Mouse (Mus musculus): ENCODE results near the gene Fgfr2. TPM values are rescaled to one million over a fixed set of nuclear protein-coding genes. Genes with fewer than 3 reads are reported as not detected.
A peak's percentile ranks its signal among the peaks of the same experiment; 100 is the strongest.

Gene Fgfr2
- total RNA-seq, 2 experiments from 2014 or later: 1.7 to 3.7 TPM

GRCm38 (mm10) chr7:131927288-131928050, 1195.7 kb downstream of the Fgfr2 start:
- no peak for ATAC-seq (replicated peaks; ENCODE audit: low FRiP score, poor library complexity, severe bottlenecking)

- no peak for ATAC-seq (replicated peaks; ENCODE audit: low FRiP score, poor library complexity, severe bottlenecking)
Observed at GRCm38 (mm10) chr7:131917384-131917783, 1205.8 kb downstream of the Fgfr2 start.

- ATAC-seq (replicated peaks; ENCODE audit: low FRiP score, poor library complexity, severe bottlenecking): no peak
Observed at GRCm38 (mm10) chr7:131909611-131910010, 1213.5 kb downstream of the Fgfr2 start.

- ATAC-seq (replicated peaks; ENCODE audit: low FRiP score, poor library complexity, severe bottlenecking): no peak
Observed at GRCm38 (mm10) chr7:131906499-131907190, 1216.5 kb downstream of the Fgfr2 start.

- no peak for ATAC-seq (replicated peaks; ENCODE audit: low FRiP score, poor library complexity, severe bottlenecking)
Observed at GRCm38 (mm10) chr7:131899356-131899755, 1223.8 kb downstream of the Fgfr2 start.

- no peak for ATAC-seq (replicated peaks; ENCODE audit: low FRiP score, poor library complexity, severe bottlenecking)
Observed at GRCm38 (mm10) chr7:131897282-131897681, 1225.9 kb downstream of the Fgfr2 start.

GRCm38 (mm10) chr7:131882824-131883223, 1240.3 kb downstream of the Fgfr2 start:
- no peak for ATAC-seq (replicated peaks; ENCODE audit: low FRiP score, poor library complexity, severe bottlenecking)

GRCm38 (mm10) chr7:131881876-131882615, 1241.1 kb downstream of the Fgfr2 start:
- ATAC-seq (replicated peaks; ENCODE audit: low FRiP score, poor library complexity, severe bottlenecking): peak; percentile 56; the same call in 1 of the 2 replicates

- no peak for ATAC-seq (replicated peaks; ENCODE audit: low FRiP score, poor library complexity, severe bottlenecking)
Observed at GRCm38 (mm10) chr7:131880150-131880549, 1243.0 kb downstream of the Fgfr2 start.

- no peak for ATAC-seq (replicated peaks; ENCODE audit: low FRiP score, poor library complexity, severe bottlenecking)
Observed at GRCm38 (mm10) chr7:131878846-131879245, 1244.3 kb downstream of the Fgfr2 start.

- ATAC-seq (replicated peaks; ENCODE audit: low FRiP score, poor library complexity, severe bottlenecking): no peak
Observed at GRCm38 (mm10) chr7:131861157-131861556, 1262.0 kb downstream of the Fgfr2 start.

- no peak for ATAC-seq (replicated peaks; ENCODE audit: low FRiP score, poor library complexity, severe bottlenecking)
Observed at GRCm38 (mm10) chr7:131855641-131856040, 1267.5 kb downstream of the Fgfr2 start.

- ATAC-seq (replicated peaks; ENCODE audit: low FRiP score, poor library complexity, severe bottlenecking): no peak
Observed at GRCm38 (mm10) chr7:131850579-131850978, 1272.6 kb downstream of the Fgfr2 start.

- no peak for ATAC-seq (replicated peaks; ENCODE audit: low FRiP score, poor library complexity, severe bottlenecking)
Observed at GRCm38 (mm10) chr7:131846066-131846905, 1276.9 kb downstream of the Fgfr2 start.

- ATAC-seq (replicated peaks; ENCODE audit: low FRiP score, poor library complexity, severe bottlenecking): no peak
Observed at GRCm38 (mm10) chr7:131830261-131830660, 1292.9 kb downstream of the Fgfr2 start.

- no peak for ATAC-seq (replicated peaks; ENCODE audit: low FRiP score, poor library complexity, severe bottlenecking)
Observed at GRCm38 (mm10) chr7:131826811-131827210, 1296.3 kb downstream of the Fgfr2 start.

GRCm38 (mm10) chr7:131817976-131818375, 1305.2 kb downstream of the Fgfr2 start:
- no peak for ATAC-seq (replicated peaks; ENCODE audit: low FRiP score, poor library complexity, severe bottlenecking)

- no peak for ATAC-seq (replicated peaks; ENCODE audit: low FRiP score, poor library complexity, severe bottlenecking)
Observed at GRCm38 (mm10) chr7:131816641-131817040, 1306.5 kb downstream of the Fgfr2 start.

GRCm38 (mm10) chr7:131812116-131812515, 1311.0 kb downstream of the Fgfr2 start:
- ATAC-seq (replicated peaks; ENCODE audit: low FRiP score, poor library complexity, severe bottlenecking): no peak

GRCm38 (mm10) chr7:131810916-131811315, 1312.2 kb downstream of the Fgfr2 start:
- ATAC-seq (replicated peaks; ENCODE audit: low FRiP score, poor library complexity, severe bottlenecking): no peak
